Mouse (Mus musculus): Measurements from ENCODE around the gene Mn1.

DNA sequence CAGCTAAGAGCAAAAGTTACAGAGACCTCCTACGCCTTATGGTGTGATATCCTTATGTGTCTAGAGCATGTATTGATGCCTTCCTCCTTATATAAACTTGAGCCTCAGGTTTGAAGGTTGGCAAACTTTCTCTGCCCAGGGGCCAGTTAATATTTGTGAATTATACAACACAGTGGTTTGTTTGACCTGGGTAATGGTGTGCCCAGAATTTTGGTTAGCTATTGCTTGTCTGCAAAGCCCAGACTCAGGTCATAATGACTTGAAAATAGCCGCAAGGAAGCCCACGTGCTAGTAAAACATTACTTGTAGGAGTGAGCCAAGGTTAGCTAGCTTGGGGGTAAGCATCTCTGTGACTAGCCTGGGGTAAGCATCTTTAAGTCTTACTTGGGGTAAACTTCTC lies 26.5 kb downstream of the Mn1 start:
- no peak for TF ChIP-seq CTCF (IDR thresholded peaks at IDR 0.05; ENCODE audit: low read depth)
- no peak for TF ChIP-seq EP300 (optimal IDR thresholded peaks at IDR 0.05)
